ENCODE assay signal across 8 mouse cellular contexts in the genomic region with DNA sequence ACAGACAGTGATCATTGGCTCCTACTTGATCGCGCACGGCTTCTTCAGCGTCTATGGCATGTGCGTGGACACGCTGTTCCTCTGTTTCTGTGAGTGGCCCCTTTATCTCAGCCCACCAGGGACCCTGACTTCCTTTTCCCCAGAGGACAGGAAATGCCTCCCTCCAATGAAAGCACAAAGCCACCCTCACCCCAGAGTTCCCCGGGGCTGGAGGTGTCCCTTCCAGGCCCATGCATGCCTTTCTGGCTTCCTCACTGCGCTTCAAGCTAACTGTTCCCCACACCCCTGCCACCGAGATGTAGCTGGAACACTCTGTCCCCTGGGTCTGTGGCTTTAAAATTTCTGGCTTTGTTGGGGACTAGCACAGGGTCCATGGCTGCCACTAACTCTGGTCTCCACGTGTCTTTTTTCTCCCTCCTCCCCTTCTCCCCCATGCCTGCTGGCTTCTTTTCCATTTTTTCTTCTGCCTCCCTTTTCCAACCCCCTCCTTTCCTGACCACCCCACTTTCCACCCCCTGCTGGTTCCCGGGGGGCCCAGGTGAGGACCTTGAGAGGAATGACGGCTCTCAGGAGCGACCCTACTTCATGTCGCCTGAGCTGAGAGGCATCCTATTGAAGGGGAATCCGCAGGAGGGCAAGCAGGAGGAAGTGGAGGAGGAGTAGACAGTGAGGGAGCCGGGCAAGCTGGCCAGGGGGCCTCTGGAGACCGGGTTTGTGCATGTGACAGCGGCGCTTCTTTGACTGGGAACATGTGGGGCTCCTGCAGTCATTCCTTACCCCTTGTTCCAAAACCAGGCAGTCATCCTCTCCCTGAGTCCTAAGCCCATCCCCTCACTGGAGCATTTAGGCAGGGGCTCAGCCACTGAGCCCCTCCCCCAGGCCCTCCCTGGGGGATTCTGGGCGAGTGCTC. TPM values are rescaled to one million over a fixed set of nuclear protein-coding genes. Genes with fewer than 3 reads are reported as not detected.
A peak's percentile ranks its signal among the peaks of the same experiment; 100 is the strongest.
DNase-seq lines count a peak whose midpoint lies in the region; ATAC-seq lines count a peak whose summit lies in the region.

No protein-coding gene starts in this region.

- peak overlapping the region; percentile 51 for H3K27ac ChIP-seq in lung, embryonic 16.5 days (ENCODE audit: low read length)
- H3K27ac ChIP-seq in embryonic facial prominence, embryonic 10.5 days (replicated peaks), result peak overlapping the region; percentile 78
- H3K27ac ChIP-seq in hindbrain, embryonic 14.5 days, result no peak overlapping the region

- no peaks in the 10 kb centered on the region for H3K9me3 ChIP-seq in lung, embryonic 16.5 days (ENCODE audit: control insufficient read depth, low read length)
- H3K9me3 ChIP-seq in embryonic facial prominence, embryonic 10.5 days, result no peaks in the 10 kb centered on the region
- H3K9me3 ChIP-seq in hindbrain, embryonic 14.5 days (ENCODE audit: control insufficient read depth, low read length), result no peaks in the 10 kb centered on the region

- no peak overlapping the region for H3K4me2 ChIP-seq in lung, embryonic 16.5 days (ENCODE audit: low read depth, low read length)
- no peak overlapping the region for H3K4me2 ChIP-seq in hindbrain, embryonic 14.5 days (replicated peaks)

- intact Hi-C loops in left cerebral cortex, postnatal 36 days (cut with DNase I), result no loop called here

- no peaks in the 10 kb centered on the region for H3K27me3 ChIP-seq in lung, embryonic 16.5 days (ENCODE audit: control insufficient read depth, insufficient read depth, low read depth, low read length)
- H3K27me3 ChIP-seq in embryonic facial prominence, embryonic 10.5 days (replicated peaks; ENCODE audit: low read depth, poor library complexity, severe bottlenecking), result no peaks in the 10 kb centered on the region
- no peaks in the 10 kb centered on the region for H3K27me3 ChIP-seq in hindbrain, embryonic 14.5 days (ENCODE audit: control insufficient read depth, insufficient read depth, low read length)

- ATAC-seq in lung, embryonic 16.5 days (ENCODE audit: low read depth), result no peak; the same call in 1 of the 2 replicates
- ATAC-seq in hindbrain, embryonic 14.5 days (ENCODE audit: low FRiP score), result no peak

- WGBS in lung, embryonic 16.5 days, result 40% methylated on average over 20 of the region's 20 CpGs
- 29% methylated on average over 20 of the region's 20 CpGs for WGBS in embryonic facial prominence, embryonic 10.5 days
- 35% methylated on average over 20 of the region's 20 CpGs for WGBS in hindbrain, embryonic 14.5 days

- no peak overlapping the region for H3K4me3 ChIP-seq in lung, embryonic 16.5 days (ENCODE audit: low read length)
- H3K4me3 ChIP-seq in embryonic facial prominence, embryonic 10.5 days, result peak overlapping the region; percentile 36
- no peak overlapping the region for H3K4me3 ChIP-seq in hindbrain, embryonic 14.5 days (replicated peaks; ENCODE audit: low read length)

- peaks cover 7% of the 10 kb centered on the region for H3K4me1 ChIP-seq in lung, embryonic 16.5 days (replicated peaks; ENCODE audit: control insufficient read depth, insufficient read depth, low read length)
- peaks cover 20% of the 10 kb centered on the region for H3K4me1 ChIP-seq in embryonic facial prominence, embryonic 10.5 days
- no peaks in the 10 kb centered on the region for H3K4me1 ChIP-seq in hindbrain, embryonic 14.5 days (replicated peaks; ENCODE audit: control insufficient read depth, insufficient read depth, low read length)

- no peak for DNase-seq in lung, postnatal 14 days
- peak; percentile 57 for DNase-seq in embryonic facial prominence, embryonic 10.5 days (ENCODE audit: low spot score)
- DNase-seq in hindbrain, embryonic 14.5 days (ENCODE audit: low spot score), result no peak
- DNase-seq in lung, postnatal 36 days, result peak; percentile 40
- no peak for DNase-seq in left cerebral cortex, adult 9 months (ENCODE audit: low spot score in 2 of 2)
- DNase-seq in left cerebral cortex, postnatal 36 days (ENCODE audit: low spot score in 2 of 2), result no peak
- no peak for DNase-seq in frontal cortex, adult 2 months (ENCODE audit: extremely low spot score in 1 of 2, low spot score in 1 of 2)

- peaks cover 37% of the 10 kb centered on the region for H3K36me3 ChIP-seq in lung, embryonic 16.5 days (ENCODE audit: control insufficient read depth, insufficient read depth, low read length)
- peaks cover 78% of the 10 kb centered on the region for H3K36me3 ChIP-seq in embryonic facial prominence, embryonic 10.5 days (replicated peaks)
- peaks cover 75% of the 10 kb centered on the region for H3K36me3 ChIP-seq in hindbrain, embryonic 14.5 days (replicated peaks; ENCODE audit: control insufficient read depth, insufficient read depth)

- H3K9ac ChIP-seq in lung, embryonic 16.5 days (ENCODE audit: low read length), result peak overlapping the region; percentile 50; the same call in 1 of the 2 replicates
- H3K9ac ChIP-seq in hindbrain, embryonic 14.5 days, result 0 out of 2 replicates have a peak overlapping the region, but pooled peaks have one; percentile 11

RNA-seq across cellular contexts. Expression of gene Ilf3, which starts 15.0 kb away (rescaled TPM):
- 160 and 168 TPM in 2 replicates for polyA plus RNA-seq in lung, embryonic 16.5 days (2015; fragmentation: Nextera tagmentation; extraction: Ambion mirVana)
- polyA plus RNA-seq in embryonic facial prominence, embryonic 10.5 days (2016; fragmentation: Nextera tagmentation; extraction: Ambion mirVana), result 341 and 343 TPM in 2 replicates
- polyA plus RNA-seq in hindbrain, embryonic 14.5 days (2014; fragmentation: Nextera tagmentation; extraction: Ambion mirVana), result 188 and 201 TPM in 2 replicates
- total RNA-seq in left cerebral cortex, postnatal 36 days (2021), result 10 to 100 TPM; 75.5 to 75.9 TPM
- polyA plus RNA-seq in frontal cortex, adult 2 months (2012; rRNA removed), result 96.6 and 101 TPM in 2 replicates

RNA-seq across cellular contexts. Expression of gene Slc44a2, which starts 32.2 kb away (rescaled TPM):
- polyA plus RNA-seq in lung, embryonic 16.5 days (2015; fragmentation: Nextera tagmentation; extraction: Ambion mirVana), result 178 and 186 TPM in 2 replicates
- polyA plus RNA-seq in embryonic facial prominence, embryonic 10.5 days (2016; fragmentation: Nextera tagmentation; extraction: Ambion mirVana), result 86.8 and 92.7 TPM in 2 replicates
- 58.4 and 62.3 TPM in 2 replicates for polyA plus RNA-seq in hindbrain, embryonic 14.5 days (2014; fragmentation: Nextera tagmentation; extraction: Ambion mirVana)
- 10 to 100 TPM; 43.0 to 52.5 TPM for total RNA-seq in left cerebral cortex, postnatal 36 days (2021)
- 60.7 and 66.5 TPM in 2 replicates for polyA plus RNA-seq in frontal cortex, adult 2 months (2012; rRNA removed)

RNA-seq across cellular contexts. Expression of gene Ap1m2, which starts 40.6 kb away (rescaled TPM):
- 50.0 and 53.2 TPM in 2 replicates for polyA plus RNA-seq in lung, embryonic 16.5 days (2015; fragmentation: Nextera tagmentation; extraction: Ambion mirVana)
- polyA plus RNA-seq in embryonic facial prominence, embryonic 10.5 days (2016; fragmentation: Nextera tagmentation; extraction: Ambion mirVana), result 16.8 and 18.6 TPM in 2 replicates
- polyA plus RNA-seq in hindbrain, embryonic 14.5 days (2014; fragmentation: Nextera tagmentation; extraction: Ambion mirVana), result 1.8 and 2.2 TPM in 2 replicates
- 1 to 10 TPM in 1 of 2 experiments, under 1 TPM in 1; 0.72 to 1.6 TPM for total RNA-seq in left cerebral cortex, postnatal 36 days (2021)
- polyA plus RNA-seq in frontal cortex, adult 2 months (2012; rRNA removed), result 0.76 and 1.6 TPM in 2 replicates

RNA-seq across cellular contexts. Expression of gene Qtrt1, which starts 58.9 kb away (rescaled TPM):
- polyA plus RNA-seq in lung, embryonic 16.5 days (2015; fragmentation: Nextera tagmentation; extraction: Ambion mirVana), result 37.3 and 37.5 TPM in 2 replicates
- polyA plus RNA-seq in embryonic facial prominence, embryonic 10.5 days (2016; fragmentation: Nextera tagmentation; extraction: Ambion mirVana), result 64.0 and 71.1 TPM in 2 replicates
- 39.3 and 39.7 TPM in 2 replicates for polyA plus RNA-seq in hindbrain, embryonic 14.5 days (2014; fragmentation: Nextera tagmentation; extraction: Ambion mirVana)
- 10 to 100 TPM; 19.1 to 31.3 TPM for total RNA-seq in left cerebral cortex, postnatal 36 days (2021)
- 47.6 and 48.7 TPM in 2 replicates for polyA plus RNA-seq in frontal cortex, adult 2 months (2012; rRNA removed)

Comparison
In these comparisons a context has a peak if more than half of its experiments do, and no peak if none do; other contexts are left out.
1. DNase-seq: peak in embryonic facial prominence, embryonic 10.5 days (single experiment) and lung, postnatal 36 days (single experiment); none in lung, postnatal 14 days (single experiment), hindbrain, embryonic 14.5 days (single experiment), left cerebral cortex, adult 9 months (0 of 2), left cerebral cortex, postnatal 36 days (0 of 2) and frontal cortex, adult 2 months (0 of 2).